Mouse (Mus musculus) lung, adult 2 months (tissue): ENCODE data around the gene Tgfbr1.

Experiments used
- CTCF ChIP-seq: fragments of 200-500 bp; IDR thresholded peaks from 2 replicates; pipeline ENCODE4 v1.5.1; 2011; ENCODE audit warnings: mild to moderate bottlenecking, low read length, control low read depth; ENCODE audit not compliant: insufficient read depth
- POLR2A ChIP-seq: fragments of 200-500 bp; IDR thresholded peaks from 2 replicates; pipeline ENCODE4 v1.6.1; 2011; ENCODE audit warnings: low read depth, mild to moderate bottlenecking, control low read depth, low read length, borderline replicate concordance; ENCODE audit errors: extremely low read depth

- TF ChIP-seq CTCF (no peak), POLR2A (no peak)
These were observed 25.2 kb upstream of the Tgfbr1 start for GRCm38 (mm10) chr4:47327782-47328181.
